Mouse (Mus musculus): ENCODE data around the gene 2010109A12Rik.

The 2010109A12Rik gene

DNA sequence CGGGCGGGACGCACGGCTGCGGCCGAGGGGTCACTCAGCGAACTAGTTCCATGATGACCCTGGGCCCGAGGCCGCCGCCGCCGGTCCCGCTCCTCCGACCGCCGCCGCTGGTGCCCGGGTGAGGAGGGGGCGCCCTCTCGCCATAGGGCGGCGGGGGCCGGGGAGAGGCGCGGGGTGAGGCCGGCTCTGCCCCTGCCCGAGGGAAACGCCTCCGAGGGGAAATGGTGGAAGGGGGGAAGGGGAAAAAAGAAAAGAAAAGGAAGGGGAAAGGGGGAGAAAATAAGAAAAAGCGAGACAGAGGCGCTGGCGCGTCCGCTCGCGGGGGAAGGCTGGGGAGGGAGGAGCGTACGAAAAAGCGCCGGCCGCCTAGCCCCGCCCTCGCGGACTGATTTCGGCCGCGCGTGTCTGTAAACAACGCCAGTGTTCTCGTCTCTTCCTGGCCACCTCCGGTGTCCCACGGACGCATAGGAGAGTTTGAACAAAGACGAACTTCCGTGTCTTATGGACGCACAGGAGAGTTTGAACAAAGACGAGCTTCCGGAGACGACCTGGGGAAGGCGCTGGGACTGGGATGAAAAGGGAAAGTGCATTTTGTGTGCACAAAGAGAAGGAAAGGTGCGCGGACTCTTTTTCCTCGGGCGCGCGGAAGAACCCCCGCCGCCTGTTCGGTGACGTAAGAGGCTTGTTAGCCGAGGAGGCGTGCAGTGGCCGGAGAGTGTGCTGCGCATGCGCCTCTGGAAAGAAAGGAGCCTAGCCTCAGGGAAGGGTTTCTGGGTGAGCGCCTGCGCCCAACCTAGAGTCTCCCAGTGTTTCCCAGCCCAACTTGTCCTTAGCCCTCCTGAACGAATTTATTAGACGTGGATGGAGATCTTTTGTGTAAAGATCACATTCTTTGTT lies at the start of gene 2010109A12Rik, which contains the start of gene Ccni:
Gene 2010109A12Rik (plus strand): TSS at position 410 of the 897 bp plus-strand sequence.
Gene Ccni (minus strand): TSS at position 387 of the 897 bp plus-strand sequence.
- peak; percentile 97 for DNase-seq

DNA sequence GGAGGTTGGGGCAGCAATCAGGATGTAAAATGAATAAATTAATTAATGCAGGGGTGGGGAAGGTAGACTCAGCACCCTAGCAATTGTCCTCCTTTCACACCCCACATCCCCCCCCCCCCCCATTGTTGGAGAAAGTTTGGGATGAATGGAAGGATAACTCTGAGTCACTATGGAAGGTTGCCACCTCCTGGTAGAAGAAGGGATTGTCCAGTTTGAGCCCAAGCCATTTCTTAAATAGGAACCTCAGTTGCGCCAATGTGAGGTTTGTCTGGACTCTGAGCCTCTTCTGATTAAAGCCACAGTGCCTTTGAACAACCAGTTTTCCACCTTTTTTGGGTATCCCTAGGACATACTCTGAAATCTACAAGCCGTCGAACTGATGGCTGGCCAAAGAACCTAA lies 42.8 kb upstream of the 2010109A12Rik start:
- DNase-seq: peak; percentile 79

DNA sequence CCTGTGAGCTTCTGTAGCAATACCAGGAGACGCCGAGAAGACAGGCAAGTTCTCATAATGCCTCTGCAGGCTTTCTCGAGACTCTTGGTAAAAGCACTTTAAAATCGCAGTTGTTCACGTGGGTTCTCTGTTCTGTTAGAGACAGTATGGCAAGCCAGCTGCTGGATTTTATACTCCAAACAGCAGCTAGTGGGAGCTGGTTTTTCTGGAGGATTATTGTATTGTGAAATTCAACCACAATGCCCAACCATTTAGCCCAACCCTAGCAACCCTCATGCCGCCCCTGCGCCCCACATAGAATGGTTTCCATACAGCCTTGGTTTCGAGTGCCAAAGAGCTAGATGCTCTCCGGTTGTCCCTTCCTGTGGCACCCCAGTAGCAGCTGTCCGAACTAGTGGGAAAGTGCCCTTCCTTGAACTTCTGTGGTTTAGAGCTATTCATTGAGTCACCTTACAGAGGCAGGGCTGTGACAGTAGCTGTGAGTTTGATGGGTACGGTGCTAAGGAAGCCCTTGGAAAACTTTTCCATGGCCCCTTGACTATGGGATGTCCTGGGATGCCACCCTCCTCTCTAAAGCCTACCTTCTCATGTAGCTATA lies 38.3 kb upstream of the 2010109A12Rik start:
- DNase-seq: no peak

DNA sequence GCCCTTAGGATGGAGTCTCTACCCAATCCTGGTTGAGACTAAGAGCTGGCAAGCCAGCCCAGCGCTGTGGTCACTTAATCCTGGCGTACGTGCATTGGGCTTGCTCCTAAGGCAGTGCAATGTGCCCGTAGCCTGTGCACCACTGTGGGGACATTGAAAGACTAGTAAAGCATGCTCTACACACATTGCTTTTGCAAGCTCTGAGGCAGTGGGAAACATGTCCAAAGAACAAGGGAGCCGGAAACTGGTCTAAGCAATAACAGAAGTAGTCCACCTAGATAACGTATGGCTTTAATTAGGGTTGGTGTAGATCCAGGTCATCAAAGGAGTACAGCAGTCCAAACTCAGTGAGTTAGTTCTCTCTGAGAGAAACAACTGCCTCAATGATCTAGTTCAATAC lies 37.7 kb upstream of the 2010109A12Rik start:
- no peak for DNase-seq

DNA sequence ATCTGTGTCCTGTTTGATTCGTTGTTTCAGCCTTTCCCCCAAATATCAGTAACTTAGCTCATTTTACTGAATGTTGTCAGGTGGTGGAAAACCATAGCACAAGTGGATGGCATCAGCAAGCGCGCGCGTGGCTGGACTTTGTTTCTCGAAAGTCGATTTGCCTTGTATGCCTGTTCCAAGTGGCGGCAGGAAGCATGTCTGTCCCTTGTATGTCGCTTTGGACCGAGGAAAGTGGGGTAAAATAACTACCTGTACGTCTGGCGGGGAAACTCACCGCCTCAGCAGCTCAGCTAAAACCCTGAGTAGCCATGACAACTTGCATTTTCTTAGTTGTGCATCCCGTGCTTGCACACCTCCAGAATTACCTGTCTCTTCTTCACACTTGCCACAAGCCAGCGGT lies 34.9 kb upstream of the 2010109A12Rik start:
- DNase-seq: no peak

DNA sequence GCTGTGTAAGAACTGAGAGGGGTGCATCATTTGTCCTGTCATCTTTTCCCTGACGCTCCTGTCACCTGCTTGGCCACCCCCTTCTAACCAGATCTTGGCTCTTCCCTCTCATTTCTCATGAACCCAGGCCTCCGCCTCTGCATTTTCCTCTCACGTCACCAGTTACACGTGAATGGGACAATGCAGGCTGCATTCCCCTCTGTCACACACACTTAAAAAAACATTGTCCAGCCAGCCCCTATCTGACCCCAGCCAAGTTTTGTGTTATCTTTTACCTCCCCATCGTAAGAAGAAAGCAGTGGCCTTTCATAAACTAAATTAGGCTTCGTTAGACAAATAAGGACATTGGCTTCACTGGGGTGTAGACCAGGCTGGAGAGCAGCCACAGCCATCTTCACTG lies 33.8 kb upstream of the 2010109A12Rik start:
- DNase-seq: no peak

DNA sequence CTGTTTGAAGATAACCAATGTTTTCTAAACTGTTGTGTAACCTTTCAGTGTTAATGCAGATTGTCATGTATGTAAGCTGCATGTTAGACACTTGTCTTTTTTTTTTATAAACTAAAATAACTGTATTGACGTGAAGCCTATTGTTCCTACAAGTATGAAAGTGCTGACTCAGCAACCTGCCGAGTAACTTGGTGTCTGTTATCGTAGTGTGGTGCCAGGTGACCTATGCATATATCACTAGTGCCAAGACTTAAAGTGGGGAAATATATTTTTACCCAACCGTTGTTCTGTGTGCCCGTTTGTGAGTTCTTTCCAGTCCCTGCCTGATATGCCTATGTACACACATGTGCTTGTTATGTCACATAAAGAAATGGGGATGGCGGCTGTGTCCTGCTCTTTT lies 31.6 kb upstream of the 2010109A12Rik start:
- no peak for DNase-seq

DNA sequence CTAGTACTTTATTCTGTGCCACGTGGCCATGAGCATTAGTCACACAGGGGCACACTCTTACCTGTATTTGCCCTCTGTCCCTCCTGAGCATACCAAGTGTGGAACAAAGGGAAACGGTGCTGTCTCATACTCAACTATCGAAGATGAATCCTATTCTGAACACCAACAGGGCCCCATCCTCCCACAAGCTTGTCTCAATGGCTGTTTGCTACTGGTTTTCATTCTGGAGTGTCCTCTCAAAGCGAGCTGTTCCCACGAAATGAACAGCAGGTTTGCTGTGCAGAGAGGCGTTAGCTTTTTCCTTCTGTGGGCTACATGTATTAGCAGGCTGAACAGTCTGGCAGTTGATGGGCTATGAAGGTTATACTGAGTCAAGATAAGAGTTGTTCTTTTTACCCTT lies 27.7 kb upstream of the 2010109A12Rik start:
- no peak for DNase-seq

DNA sequence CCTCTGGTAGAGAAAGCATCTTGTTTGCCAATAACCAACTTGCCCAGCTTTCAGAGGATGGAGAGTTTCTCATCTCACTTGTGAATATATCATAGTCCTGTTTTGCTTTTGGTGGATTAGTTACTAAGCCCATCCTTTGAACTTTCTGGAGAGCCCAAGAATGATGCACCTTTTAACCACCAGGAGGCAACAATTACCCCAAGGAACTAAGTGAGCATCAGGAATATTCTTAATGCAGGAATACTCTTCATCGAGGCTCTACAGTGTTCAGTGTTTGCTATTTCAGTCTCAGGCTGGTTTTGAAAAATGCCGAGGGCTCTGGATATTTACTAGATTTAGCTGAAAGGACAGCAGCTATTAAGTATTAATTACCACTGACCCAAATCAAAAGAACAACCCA lies 26.1 kb upstream of the 2010109A12Rik start:
- DNase-seq: no peak

DNA sequence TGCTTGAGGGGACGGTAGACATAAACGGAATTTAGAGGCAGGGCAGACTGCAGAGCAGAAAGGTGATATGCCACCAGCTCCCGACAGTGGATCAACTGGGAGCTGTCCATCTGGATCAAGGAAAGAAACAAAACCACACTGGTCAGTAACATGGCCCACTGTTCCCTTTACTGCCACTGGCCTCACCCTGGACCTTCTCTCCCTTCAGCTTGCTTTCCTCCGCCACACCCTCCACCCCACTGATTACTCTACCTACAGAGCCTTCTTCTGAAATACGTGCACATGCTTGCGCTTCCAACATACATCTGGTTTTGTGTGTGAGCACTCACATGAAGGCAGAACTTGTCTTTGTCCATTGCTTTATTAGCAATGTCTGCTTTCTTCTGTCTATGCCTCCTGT lies 23.0 kb upstream of the 2010109A12Rik start:
- DNase-seq: no peak

DNA sequence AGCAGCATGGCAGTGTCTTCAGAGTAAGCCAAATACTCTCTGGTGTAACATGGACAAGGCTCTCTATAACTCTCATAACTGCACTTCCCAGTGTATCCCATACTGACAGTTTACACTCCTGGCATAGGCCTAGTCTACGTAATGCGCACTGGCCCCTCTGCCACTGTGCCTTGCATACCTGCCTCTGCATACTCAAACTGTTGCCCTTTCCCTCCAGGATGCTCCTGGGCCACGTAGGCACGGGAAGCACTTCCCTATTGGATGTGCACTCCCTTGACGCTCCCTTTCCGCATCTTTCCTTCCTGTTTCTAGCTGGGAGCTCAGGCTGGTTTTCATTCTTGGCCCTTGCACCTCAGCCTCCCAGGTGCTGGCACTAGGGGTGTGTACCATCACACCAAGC lies 21.8 kb upstream of the 2010109A12Rik start:
- no peak for DNase-seq

DNA sequence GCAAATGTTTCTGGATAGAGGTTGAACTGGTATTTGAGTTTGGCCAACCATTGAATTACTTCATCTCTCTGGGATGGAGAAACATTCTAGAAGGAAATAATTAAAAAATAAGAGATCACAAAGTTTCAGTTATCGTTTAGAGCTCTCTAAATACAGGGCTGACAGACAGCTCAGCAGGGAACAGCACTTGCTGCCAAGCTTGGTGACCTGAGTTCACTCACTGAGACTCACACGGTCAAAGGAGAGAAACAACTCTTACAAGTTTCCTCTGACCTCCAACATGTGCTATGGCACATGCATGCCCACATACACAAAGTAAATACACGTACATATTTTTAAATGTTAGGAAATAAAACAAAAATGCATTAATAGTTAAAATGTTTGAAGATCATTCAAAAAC lies 16.7 kb upstream of the 2010109A12Rik start:
- DNase-seq: no peak

DNA sequence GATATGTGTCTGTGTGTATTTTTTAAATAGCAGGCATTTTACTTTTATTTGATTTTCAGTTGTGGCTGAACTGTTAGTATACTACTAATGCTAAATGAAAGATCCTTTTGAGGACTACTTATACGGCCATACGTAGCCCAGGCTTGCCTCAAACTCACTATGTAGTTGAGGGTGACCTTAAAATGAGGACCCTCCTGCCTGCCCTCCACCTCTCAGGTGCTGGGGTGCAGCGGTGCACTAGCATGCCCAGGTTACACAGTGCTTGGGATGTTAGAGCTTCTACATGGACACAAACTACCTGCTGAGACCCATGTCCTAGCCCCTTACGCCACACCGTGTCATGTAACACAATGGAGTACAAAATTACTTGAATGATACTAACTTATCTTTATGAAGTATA lies 15.9 kb upstream of the 2010109A12Rik start:
- DNase-seq: no peak

DNA sequence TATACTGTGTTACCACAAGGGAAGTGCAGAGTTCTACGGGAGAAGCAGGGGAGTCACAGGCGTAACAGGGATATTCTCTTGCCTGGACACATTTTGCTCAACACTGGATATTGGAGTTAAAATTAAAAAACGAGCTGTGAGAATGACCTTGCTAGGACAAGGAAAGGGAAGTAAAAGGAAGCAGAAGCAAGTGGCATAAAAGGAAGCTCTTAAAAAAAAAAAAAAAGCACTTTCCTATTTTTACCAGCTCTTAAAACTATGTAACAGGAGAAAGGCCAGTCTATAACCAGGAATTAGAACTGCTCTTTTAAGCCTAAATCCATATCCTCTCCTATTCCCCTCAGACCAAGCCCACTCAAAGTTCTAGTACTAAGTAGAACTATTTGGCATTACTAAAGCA lies 8.1 kb upstream of the 2010109A12Rik start:
- DNase-seq: no peak

DNA sequence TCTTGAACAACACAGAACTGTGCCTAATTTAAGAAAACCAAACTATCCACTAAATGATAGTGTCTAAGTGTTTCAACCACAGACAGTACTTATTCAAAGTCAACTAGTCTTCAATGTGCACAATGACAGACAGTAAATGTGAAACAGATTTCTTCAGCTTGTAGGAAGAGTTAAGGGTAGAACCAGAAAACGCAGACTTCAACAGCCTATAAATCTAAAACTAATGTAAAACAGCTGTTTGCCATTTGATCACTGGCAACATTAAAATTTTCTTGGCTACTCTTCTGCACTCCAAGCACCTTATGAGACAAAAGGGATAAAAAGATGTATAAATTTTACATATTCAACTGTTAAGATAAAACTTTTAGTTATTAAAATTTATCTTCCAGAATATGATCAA lies 5.1 kb upstream of the 2010109A12Rik start:
- no peak for DNase-seq

DNA sequence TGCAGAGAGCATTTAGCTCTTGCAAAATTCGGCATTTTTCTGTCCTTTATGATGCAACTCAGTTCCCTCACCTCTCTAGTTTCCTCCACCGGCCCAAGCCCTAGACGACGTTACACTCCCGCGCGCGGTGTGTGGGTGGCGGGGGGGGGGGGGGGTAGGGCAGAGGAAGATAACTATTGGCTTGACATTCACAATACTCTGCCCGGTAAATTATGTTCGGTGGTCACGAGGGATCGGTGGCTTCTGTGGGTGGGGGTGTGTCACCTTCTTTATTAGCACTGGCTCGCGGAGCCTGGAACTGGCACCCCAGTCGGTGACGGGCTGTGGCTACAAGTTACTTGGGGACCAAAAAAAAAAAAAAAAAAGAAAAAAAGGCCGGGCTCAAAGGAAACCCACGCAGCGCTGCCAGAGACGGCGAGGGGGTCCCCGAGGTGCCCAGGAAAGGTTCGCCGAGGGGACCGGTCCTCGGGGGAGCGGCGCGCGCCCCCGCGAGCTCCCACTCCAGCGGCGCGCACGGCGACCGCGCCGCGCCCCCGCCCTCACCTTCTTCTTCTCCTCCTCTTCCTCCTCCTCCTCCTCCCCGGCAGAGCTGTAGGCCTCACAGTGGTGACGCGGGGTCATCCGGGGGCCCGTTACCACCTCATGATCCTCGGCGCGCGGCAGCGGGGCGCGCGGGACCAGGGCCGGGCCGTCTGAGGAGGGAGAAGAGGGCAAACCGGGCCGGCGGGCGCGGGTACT lies 778 bp upstream of the 2010109A12Rik start:
- peak; percentile 72 for DNase-seq

DNA sequence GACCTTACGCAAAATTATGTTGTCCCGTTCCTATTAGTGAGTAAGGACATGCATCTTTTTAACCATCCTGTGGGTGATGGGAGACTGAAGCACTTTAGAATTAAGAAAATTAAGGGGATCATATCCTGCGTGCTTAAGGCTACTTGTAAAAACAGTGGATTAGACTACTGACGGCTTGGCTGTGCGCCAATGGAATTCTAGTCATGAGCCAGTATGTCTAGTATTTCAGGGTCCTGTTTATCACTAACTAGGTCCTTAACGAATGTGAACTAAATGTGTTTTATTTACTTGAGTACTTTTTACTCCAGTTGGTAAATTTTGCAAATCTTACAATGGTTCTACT lies 659 bp downstream of the 2010109A12Rik start:
- peak; percentile 84 for DNase-seq

DNA sequence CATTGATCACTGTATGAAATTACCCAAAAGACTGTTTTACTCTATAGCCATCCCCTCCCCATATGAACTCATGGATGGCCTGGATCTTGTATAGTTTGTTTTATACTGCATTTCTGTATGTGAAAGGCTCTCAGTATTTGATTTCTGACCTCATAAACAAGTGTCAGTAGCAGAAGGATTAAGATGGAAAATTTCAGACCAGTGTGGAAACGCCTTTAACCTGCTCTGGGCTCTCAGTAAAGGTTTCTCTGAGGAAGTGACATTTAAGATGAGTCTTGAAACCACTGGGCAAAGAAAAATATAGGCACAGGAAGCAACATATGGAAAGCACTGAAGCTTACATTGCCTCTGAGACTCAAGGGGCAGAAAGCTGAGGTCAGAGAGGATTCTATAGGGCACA lies 1.2 kb downstream of the 2010109A12Rik start:
- DNase-seq: no peak

DNA sequence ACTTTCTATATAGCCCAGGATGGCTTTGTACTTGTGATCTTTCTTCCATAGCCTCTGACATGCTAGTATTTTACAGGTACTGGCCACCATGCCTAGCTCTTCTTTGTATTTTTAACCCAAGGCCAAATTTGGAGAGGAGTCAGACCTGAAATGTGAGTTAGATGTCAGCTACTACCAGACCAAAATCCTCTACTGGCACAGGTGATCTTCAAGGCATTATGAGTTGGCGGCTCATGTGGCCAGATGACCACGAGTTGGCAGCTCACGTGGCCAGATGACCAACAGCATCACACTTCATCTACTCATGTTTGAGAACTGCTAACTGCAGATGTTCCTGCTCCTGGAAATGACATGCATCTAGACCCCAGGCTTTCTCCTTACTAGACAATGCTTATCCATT lies 12.1 kb downstream of the 2010109A12Rik start:
- DNase-seq: no peak

DNA sequence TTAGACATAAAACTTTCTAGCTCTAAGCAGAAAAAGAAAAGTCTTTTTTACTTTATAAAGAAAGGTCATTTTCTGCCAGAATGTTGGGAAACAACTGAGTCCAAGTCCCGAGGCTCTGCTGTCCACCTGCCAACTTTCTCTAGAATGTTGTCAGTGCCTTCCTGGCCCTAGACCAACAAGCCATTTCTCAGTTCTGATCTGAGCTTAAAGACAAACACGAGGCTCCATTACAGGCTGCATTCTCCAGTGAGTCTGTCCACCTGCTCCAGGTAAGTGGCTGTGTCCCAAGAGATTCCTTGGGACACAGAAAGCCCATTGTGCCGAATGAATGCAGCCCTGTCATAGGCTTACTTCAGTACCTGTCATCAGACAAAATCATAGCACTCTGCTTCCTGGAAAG lies 15.3 kb downstream of the 2010109A12Rik start:
- peak; percentile 44 for DNase-seq

DNA sequence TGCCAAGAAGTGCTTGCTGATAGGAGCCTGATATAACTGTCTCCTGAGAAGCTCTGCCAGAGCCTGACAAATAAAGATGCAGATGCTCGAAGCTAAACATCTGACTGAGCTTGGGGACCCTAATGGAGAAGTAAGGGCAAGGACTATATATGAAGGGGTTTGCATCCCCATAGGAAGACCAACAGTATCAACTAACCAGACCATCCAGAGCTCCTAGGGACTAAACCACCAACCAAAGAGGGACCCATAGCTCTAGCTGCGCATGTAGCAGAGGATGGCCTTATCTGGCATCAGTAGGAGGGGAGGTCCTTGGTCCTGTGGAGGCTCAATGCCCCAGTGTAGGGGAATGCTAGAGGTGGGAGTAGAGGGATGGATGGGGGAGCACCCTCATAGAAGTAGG lies 18.2 kb downstream of the 2010109A12Rik start:
- no peak for DNase-seq

DNA sequence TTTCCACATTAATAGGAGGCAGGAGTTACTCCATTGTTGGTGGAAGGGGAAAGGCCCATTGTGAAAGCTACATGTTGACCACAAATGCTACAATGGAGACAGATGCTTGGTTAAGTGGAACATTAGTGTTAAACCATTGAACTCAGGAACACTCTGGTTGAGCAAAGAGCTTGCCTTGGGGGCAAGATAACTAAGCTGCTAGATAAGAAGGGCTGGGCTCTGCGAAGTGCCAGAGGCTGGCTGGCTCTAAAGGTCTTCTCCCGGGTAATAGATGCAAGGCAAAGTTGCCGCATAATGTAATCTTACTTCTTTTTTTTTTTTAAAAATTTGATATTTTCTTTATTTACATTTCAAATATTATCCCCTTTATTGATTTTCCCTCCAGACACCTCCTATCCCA lies 20.8 kb downstream of the 2010109A12Rik start:
- DNase-seq: no peak

DNA sequence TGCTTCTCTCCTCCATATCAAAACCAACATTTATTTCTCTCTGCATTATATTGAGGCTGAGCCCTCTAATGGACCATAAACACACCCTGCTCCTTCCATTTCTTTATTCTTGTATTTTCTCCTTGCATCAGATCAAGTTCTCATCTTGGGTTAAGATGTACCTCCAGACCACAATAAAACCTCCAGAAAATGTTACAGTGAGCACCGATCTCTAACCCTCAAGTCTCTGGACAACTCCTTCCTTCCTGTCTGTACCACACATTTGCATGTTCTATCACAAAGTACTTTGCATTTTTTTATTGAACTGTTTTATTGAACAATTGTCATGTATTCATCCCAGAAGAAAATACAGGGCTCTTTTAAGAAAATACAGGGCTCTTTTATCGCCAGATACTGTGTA lies 23.2 kb downstream of the 2010109A12Rik start:
- DNase-seq: no peak

DNA sequence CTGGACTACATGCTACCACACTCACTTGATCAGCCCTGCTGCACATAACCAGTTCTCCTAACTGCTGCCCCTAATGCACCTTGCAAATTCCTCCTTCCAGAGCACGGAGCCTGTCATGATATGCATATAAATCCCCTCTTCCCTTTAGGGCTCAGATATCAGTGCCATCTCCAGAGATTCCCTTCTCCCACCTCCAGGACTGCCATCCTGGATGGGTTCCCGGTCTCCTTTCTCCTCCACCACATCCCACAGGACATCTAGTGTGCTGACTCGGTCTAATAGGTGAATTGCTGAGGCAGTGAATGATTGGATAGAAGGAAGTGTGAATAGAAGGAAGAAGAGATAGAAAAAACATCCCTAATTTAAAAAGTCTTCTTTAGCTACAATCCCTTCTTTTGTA lies 25.4 kb downstream of the 2010109A12Rik start:
- DNase-seq: no peak
